Mouse (Mus musculus) lung, postnatal 36 days (tissue): ENCODE measurements around the gene Tmem151a.

ENCODE experiments used
- DNase-seq: peaks from one replicate; pipeline ENCODE4 v3.0.0; 2022; ENCODE audit warnings: mixed read lengths

Gene Tmem151a

DNA sequence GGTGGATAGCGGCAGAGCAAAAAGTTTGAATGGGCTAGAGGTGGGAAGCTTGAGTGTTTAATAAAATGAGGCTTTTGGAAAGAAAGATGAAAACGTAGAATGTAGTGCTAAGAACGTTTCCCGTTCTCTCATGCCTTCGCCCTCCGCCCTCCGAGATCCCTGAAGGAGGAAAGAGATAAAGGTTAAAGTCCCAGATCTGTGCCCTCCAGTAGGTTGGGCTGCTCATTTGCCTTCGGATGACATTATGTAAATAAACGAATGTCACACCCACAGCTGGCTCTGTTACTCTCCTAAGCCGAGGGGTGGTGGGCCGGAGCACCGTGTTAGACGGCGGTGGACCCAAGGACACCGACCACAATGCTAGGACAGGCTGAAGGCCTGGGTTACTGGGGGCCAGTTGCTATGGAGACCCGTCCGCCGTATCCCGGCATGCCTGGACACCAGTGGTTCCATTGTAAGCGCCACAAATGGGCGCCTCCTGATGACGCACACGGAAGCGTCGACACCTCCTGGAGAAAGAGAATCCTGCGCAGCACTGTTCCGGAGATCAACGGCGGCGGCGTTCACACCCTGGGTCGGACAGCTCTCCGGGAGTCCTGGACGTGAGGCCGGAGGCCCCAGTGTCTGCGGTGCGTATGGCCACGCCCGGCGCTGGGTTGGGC lies 44.3 kb downstream of the Tmem151a start, which contains the start of gene Brms1:
Brms1 (plus strand) TSS at position 493 of the 662 bp plus-strand sequence.
- DNase-seq, result peak; percentile 96

DNA sequence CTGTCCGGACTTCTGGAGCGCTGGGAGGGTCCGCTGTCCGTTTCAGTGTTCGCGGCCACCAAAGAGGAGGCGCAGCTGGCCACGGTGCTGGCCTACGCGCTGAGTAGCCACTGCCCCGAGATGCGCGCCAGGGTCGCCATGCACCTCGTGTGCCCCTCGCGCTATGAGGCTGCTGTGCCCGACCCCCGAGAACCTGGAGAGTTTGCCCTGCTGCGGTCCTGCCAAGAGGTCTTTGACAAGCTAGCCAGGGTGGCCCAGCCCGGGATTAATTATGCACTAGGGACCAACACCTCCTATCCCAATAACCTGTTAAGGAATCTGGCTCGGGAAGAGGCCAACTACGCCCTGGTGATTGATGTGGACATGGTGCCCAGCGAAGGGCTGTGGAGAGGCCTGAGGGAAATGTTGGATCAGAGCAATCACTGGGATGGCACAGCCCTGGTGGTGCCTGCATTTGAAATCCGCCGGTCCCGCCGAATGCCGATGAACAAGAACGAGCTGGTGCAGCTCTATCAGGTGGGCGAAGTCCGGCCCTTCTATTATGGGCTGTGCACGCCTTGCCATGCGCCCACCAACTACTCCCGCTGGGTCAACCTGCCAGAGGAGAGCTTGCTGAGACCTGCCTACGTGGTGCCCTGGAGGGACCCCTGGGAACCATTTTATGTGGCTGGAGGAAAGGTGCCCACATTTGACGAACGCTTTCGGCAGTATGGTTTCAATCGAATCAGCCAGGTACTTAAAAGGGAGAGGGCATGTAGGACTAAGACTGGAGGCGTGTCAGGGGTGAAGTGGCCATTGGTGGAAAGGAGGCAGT lies 45.8 kb downstream of the Tmem151a start:
- DNase-seq, result no peak

DNA sequence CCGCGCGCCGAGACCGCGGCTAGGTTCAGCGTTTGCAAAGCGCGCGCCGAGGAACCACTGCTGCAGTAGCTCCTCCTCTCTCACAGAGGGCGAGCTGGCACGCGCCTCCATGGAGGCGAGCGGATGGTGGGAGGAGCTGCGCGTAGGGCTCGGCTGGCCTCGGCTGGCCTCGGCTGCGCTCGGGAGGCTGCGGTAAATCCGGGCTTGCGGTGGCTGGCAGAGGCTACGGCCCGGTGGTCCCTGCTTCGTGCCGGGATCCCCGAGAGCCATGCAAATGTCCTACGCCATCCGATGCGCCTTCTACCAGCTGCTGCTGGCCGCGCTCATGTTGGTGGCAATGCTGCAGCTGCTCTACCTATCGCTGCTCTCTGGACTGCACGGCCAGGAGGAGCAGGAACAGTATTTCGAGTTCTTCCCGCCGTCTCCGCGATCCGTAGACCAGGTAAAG lies 46.6 kb downstream of the Tmem151a start, which contains the start of the genes B4gat1 and AC124502.3:
B4gat1 (plus strand) TSS at position 118 of the 448 bp plus-strand sequence.
AC124502.3 (plus strand) TSS at position 183 of the 448 bp plus-strand sequence.
- peak; percentile 92 for DNase-seq

DNA sequence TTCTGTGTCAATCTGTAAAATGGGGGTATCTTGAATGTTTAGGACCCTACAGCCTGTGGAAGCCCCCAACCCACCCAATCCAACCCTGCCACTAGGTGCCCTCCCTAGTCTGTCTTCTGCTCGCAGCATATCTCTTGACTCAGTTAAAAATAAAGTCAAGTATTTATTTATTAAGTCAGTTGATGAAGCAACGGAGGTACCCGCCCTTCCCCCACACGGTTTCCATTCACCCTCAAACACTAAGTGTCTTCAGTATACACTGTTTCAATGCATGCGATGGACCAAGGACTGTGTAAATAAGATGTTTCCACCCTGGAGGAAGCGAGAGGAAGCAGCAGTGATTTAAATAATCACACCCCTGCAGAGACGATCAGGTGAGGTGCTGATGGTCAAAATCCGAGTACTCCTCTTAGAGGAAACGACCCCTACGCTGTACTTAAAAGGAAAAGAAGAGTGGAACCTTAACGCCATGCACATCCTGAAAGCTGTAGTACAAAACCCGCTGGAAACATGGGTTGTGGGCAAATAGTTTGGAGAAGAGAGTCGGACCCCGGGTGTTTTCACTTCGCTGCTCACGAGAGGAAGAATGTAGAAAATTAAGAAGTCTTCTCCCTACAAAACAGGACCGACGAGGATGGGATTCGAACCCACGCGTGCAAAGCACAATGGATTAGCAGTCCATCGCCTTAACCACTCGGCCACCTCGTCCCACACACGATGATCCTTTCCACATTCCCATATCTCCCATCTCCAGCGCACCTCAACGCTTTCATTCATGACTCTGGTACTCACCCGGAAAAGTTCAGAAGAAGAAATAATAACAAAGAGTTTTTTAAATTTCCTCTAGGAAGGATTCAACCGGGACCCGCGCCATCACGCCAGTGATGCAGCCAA lies 47.4 kb downstream of the Tmem151a start:
- peak; percentile 83 for DNase-seq

DNA sequence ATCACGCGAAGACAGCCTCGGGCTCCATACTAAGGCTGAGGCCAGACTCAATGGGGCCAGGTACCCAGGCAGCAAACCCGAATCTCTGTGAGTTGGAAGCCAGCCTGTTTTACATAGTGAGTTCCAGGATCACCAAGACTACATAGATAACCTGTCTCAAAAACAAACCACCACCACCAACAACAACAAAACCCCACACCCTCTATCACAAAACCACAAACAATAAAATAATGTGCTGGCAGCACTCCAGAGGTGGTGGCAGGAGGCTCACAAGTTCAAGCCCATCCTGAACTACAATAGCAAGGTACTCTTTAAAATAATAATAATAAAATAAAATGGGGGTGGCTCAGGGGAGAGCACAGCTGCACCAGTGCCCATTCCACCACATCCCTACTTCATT lies 48.8 kb downstream of the Tmem151a start:
- no peak for DNase-seq

DNA sequence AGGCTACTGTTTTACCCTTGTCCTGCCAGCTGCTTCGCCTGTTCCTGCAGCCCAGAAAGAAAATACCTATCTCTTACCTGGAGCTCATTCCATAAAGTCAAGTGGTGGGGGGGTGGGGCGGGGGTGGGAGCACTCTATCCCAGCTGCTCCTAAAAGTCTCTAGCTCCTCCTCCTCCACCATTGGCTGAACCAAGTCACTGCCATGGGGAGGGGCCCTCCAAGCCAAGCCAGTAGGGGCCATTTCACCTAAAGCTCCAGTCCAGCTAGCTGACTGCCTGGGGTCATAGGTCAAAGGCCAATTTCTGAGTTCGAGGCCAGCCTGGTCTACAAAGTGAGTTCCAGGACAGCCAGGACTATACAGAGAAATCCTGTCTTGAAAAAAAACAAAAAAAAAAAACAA lies 52.6 kb downstream of the Tmem151a start:
- no peak for DNase-seq

DNA sequence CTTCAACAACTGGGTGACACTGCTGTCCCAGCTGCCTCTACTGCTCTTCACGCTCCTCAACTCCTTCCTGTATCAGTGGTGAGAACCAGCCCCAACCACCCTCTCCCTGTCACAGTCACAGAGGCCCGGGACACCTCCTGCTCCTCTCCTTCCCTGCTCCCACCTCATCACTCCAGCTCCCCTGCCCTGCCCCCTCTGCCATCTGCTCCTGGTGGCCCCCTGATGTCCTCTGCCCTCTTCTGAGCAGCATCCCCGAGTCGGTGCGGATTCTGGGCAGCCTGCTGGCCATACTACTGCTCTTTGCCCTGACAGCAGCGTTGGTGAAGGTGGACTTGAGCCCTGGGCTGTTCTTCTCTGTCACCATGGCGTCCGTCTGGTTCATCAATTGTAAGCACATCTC lies 59.2 kb downstream of the Tmem151a start:
- no peak for DNase-seq

DNA sequence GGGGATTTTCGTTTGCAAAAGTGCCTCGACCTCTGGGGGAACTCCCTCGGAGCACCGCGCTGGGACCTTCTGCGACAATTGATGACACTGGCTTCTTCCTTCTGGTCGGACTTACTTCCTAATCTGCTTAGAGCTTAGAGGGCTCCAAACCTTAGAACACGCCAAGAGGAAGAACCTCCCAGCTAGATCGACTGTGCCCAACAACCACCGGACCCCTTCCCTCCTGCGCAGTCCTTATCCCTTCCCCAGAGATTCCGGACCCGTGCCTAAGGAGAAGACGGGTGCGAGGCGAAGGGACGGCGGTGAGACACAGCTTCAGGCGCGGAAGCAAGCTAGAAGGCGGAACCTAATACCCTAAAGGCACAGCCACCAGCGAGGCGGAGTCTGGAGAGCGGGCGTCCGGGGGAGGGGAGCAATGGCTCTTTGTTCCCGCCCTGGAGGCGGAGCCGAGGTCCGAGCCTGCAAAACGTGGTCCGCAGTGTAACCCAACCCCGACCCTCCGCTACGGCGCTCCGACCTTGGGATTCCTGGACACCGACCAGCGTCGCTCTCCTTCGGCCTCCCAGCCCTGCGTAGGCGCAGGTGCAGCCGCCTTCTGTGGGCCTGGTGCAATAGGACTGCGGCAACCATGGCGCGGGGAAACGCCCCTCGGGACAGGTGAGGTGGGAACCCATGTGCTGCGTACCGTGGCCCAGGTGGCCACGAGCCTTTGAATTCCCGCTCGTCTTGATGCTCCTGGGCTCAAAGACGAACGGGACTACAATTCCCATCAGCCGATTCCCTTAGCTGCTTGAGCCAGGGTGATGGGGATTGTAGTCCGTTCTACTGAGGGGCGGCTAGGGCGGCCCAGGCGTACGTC lies 61.5 kb downstream of the Tmem151a start, which contains the start of gene Slc29a2:
Slc29a2 (plus strand) TSS at position 240 of the 859 bp plus-strand sequence.
- DNase-seq, result peak; percentile 97

DNA sequence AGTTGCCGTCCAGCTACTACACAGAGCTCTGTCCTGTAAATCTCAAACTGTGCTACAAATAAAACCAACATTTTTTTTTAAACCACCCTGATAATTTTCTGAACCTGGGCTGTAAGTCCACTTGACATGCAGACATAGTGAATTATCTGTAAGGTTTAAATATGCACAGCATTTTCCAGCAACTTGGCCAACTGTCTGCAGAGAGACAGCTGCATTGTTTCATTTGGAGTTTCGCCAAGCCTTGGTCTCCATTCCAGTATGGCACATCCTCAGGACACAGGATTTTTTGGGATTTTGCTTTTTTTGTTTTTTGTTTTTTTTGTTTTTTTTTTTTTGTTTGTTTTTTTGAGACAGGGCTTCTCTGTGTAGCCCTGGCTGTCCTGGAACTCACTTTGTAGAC lies 63.9 kb downstream of the Tmem151a start:
- DNase-seq, result no peak
